Mouse (Mus musculus): Measurements from ENCODE around the gene Csmd2.

Gene Csmd2

DNA sequence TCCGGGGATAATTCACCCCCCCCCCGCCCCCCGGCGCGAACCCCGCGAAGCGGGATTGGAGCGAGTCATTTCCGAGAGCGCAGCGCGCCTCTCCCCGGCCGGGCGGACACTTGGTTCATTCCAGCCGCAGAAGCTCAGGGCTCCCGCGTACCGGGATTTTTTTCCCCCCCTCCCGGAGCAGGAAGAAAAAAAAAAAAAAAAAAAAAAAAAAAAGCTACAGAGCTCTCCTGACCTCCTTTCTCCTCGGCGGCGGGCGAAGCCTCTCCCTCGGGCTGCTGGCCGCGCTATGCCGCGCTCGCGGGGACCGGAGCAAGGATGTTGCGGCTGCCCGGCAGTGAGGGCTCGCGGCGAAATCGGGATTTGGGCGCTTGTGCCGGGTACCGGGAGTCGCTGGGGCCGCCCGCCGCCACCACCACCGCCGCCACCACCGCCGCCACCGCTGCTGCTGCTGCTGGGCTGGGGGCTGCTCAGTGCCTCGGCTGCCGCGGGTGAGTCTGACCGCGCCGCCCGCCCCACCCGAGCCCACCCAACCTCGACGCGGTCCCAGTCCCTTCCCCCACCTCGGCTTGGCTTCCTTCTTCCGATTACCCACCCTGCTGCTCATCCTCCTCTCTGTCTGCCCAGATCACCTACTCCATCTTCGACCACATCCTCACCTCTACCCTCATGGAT lies at the start of gene Csmd2:
TSS of gene Csmd2 (plus strand) at position 74 of the 672 bp plus-strand sequence.
- no peak for DNase-seq (ENCODE audit: low read depth, low spot score)

DNA sequence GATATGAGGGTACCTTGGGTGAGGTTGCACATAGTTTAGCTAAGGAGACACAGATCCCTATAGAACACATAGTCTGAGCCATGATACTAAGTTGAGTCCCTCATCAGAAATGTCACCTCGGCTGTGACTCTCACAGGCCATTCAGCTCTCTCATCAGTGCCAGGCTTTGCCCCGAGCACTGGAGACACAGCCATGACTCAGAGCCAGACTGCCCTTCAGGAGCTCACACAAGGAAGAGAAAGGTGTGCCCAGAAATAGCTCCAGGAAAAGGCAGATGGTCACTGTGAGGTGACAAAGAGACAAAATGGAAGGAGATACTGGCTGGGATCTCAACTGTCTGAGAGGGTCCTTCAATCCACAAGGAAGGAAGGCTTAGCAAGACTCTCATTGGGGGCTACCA lies 40.0 kb upstream of the Csmd2 start:
- no peak for DNase-seq (ENCODE audit: low read depth, low spot score)

DNA sequence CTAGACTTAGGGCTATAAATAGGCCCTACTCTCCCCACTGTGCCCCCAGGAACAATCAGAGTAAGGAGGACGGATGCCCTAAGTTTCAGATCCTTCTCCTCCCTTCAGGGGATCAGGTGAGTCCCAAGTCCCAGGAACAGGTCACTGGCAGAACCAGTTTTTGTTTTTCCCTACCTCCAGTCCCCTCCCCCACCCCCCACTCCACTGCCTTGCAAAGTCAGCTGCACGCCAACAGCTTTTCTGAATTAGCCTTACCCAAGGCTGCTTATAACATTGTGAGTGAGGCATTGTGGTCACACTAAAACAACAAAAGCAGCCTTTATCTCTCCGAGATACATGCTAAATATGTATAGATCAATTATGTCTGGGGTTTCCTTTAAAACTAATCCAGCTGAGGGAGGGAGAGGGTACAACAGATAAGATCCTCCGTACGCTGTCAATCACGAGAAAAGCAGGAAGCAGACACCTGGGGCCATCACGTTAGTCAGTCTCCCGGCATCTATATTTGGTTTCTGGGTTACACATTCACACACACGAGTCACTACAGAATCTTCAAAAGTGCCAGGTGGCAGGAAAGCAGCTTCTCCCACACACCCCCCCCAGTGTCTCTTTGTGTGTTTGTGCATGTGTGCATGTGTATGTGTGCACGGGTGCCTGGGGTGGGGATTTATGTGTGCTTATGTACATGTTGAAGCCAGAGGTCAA lies 34.5 kb upstream of the Csmd2 start:
- no peak for DNase-seq (ENCODE audit: low read depth, low spot score)

DNA sequence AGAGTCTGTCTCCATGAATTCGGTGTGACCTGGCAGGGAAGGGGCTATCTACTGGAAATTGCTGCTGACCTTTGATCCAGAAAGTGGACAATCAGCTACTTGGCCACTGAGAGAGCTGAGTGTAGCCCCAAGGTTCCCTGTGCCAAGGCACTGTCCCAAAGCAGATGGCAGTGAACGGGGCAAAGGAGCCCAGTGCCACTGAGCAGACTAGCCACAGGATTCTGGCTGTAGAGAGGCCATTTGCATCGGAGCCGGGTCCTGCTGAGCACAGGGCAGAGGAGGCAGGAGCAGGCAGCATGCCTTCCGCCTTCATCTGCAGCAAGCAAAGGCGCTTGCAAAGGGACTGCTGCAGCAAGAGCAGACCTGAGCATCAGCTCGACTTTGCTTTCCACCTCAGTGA lies 18.6 kb upstream of the Csmd2 start:
- no peak for DNase-seq (ENCODE audit: low read depth, low spot score)

DNA sequence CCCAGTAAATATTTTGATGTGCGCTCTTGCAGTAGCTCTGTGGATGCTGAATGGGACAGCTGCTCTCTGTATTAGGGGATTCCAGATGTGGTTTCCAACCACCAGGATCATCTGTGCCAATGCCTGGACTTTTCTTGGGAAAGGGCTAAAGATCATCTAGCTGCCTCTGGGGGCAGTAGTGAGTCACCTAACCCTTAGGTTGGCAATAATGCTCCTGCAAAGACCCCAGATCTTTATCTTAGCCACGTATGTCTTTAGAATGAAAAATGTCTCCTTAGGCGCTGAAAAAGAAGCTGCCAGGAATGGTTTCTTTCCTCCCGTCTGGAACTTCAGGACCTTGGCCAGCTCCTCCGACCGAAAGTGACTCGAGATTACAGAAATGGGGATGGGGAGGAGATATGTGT lies 17.6 kb upstream of the Csmd2 start:
- DNase-seq (ENCODE audit: low read depth, low spot score), result no peak

GRCm38 (mm10) chr4:127970901-127971868 lies 16.5 kb upstream of the Csmd2 start, which contains the start of gene CK137956:
Gene CK137956, minus strand, starts transcription at chr4:127970951.
- DNase-seq (ENCODE audit: low read depth, low spot score), result no peak

GRCm38 (mm10) chr4:127972976-127973375 lies 14.7 kb upstream of the Csmd2 start:
- DNase-seq (ENCODE audit: low read depth, low spot score), result no peak

- no peak for DNase-seq (ENCODE audit: low read depth, low spot score)
These were observed 6.5 kb upstream of the Csmd2 start for GRCm38 (mm10) chr4:127981125-127981524.

DNA sequence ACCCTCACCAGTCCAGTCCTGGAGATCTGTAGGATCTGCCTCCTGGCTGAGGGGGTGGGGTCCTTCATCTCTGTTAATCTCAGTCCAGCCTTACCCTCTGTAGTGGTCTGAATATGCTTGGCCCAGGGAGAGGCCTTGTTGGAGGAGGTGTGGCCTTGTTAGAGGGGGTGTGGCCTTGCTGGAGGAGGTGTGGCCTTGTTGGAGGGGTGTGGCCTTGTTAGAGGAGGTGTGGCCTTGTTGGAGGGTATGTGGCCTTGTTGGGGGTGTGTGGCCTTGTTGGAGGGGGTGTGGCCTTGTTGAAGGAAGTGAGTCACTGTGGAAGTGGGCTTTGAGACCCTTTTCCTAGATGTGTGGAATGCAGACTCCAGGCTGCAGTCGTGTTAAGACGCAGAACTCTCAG lies 3.2 kb upstream of the Csmd2 start:
- no peak for DNase-seq (ENCODE audit: low read depth, low spot score)

DNA sequence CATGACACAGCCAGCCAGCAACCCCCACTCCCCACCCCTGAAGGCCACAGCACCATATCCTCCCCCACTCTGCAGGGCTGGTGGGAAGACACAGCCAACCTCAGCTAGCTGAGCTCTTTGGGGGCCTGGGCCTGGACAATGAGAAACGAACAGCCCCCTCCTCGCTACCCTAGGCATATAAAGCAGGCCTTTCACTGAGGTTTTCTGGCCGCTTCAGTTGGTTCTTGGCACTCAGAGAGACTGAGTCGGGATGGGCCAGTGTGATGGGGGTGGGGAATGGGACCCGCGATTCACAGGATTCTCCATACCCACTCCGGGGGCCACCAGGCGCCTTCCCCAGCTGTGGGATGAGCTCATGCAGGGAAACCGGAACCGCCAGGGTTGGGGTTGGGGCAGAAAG lies 1.8 kb upstream of the Csmd2 start:
- no peak for DNase-seq (ENCODE audit: low read depth, low spot score)

DNA sequence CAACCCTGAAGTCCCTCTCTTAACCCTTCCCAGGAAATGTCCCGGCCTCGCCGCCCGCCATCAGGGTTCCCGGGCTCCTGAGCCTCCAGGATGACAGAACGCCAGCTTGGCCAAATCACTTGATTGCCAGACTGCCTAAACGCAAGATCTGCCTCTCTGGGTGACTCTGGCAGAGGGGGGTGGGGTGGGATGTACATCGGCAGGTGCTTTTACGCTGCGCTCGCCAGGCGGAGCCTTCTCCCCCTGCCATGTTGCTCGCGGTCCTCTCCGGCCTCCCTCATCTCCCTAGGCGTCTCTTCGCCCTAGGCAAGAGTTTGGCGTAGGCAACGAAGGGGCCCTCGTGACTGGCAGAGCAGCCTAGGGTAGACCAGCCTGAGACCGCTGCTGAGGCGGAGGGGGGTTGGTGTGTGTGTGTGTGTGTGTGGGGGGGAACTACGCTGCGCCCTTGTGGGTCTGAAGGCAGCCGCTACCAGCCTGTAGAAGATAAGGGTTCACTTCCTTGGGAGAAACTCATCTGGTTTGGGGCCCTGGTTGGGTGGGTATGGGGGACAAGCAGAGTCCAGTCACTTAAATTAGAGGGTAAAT lies 1.1 kb upstream of the Csmd2 start:
- DNase-seq (ENCODE audit: low read depth, low spot score), result no peak

GRCm38 (mm10) chr4:127987270-127987669 lies 387 bp upstream of the Csmd2 start:
- DNase-seq (ENCODE audit: low read depth, low spot score), result no peak

DNA sequence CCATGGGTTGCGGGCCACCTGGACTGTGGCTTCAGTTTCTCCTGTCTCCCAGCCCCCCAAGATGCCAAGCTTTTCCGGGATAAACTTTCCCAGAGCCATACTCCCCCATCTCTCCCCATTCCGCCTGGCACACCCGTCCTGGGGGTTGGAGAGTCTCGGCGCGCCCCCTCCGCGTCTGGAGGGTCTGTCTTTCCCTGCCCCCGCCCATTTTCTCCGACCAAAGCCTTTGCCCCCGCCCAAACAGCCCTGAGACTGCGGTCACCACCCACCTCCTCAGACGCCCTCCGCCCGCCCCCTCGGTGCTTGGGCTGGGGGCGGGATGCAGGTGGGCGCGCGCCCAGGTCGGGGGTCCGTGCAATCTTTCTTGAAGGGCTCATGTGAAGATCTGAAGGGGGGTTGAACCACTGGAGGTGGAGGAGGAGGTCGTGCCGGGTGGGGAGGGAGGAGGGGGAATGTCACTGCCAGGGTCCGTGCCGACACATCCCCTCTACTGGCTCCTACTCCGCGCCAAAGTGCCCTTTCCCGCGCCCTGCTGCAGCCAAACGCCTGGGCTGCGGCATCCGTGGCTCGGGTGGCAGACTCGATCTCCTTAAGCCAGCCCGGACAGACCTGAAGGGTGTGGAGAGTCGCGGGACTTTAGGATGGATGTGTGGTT lies 996 bp downstream of the Csmd2 start:
- no peak for DNase-seq (ENCODE audit: low read depth, low spot score)

GRCm38 (mm10) chr4:127989347-127989995 lies 1.8 kb downstream of the Csmd2 start:
- DNase-seq (ENCODE audit: low read depth, low spot score), result no peak

- DNase-seq (ENCODE audit: low read depth, low spot score), result no peak
These were observed 11.6 kb downstream of the Csmd2 start for GRCm38 (mm10) chr4:127999281-127999680.

GRCm38 (mm10) chr4:128002638-128003101 lies 15.0 kb downstream of the Csmd2 start:
- DNase-seq (ENCODE audit: low read depth, low spot score), result no peak

DNA sequence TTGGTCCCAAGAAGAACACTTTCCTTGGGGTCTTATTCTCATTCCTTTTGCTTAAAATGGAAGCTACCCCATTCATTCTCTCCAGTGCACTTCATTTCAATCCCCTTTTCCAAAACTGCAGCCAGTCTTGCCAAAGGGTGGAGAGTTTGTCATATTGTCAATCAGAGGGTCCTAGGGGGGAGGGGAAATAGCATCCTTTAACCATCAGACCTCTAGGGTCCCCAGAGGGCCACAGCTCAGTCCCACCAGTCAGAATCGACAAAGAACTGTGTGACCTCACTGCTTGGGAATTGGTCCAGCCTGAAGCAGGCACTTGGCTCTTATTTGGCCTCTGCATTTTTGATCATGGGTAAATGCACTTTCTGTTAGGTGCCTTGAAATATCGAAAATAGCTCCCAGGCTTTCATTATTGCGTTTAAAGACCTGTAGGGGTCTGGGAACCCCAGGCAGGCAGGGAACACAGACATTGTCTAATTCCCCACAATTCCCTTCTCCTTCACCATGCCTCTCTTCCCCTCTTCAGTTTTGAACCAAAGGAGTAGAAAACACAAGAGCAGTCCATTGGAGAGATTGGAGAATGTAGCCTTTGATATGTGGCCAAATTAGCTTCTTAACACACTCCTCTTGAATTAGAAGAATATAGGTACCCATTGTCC lies 17.3 kb downstream of the Csmd2 start:
- no peak for DNase-seq (ENCODE audit: low read depth, low spot score)

DNA sequence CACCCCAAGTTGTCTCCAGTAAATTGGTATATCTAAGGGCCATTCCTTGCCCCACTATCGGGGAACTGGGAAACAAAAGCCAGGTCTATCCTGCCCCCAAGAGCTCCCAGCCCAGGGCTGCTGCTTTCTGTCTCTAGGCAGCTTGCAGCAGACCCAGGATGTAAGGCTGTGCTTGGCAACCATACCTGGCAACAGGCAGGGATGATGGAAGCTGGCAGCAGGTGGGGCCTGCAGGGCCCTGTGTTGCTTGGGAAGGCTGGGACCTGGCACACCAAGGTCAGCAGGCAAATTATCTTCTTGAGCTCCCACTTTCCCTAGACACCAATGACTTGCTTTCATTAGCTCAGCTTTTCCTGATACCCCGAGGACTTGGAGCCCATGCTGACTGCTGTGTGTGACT lies 31.8 kb downstream of the Csmd2 start:
- DNase-seq (ENCODE audit: low read depth, low spot score), result no peak

DNA sequence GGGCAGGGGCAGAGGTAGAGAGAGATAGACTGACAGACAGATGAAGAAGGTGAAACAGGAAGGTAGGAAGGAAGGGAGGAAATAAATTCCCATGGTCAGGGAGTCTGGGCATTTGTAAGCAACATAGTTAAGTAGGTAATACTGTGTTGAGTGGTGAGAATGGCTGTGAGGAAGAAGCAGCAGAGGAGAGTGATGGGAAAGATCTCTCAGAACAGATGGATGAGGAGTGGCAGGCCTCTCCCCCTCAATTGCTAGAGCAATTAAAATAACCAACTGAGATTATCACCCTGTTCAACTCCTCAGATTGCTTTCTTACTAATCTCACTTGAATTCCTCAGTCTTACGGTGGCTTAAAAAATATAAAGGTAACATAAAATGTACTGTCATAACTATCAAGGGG lies 40.6 kb downstream of the Csmd2 start:
- no peak for DNase-seq (ENCODE audit: low read depth, low spot score)

DNA sequence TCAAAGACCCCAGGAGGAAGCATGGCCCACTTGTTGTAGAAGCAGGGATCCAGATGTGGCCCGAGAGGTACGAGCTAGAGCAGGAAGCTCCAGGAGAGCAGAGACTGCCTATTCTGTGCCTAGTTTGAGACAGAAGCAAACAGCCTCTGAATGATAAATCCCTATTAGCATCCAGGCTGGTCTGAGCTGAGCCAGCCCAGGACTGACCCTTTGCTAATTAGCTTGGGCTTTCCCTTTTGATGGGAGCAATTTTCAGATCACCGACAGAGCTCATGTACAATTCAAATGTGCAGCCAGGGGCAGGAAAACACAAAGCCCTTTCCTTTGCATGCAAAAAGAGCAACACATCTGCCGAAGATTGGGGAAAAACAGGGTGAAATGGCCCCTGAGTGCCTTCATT lies 54.2 kb downstream of the Csmd2 start:
- no peak for DNase-seq (ENCODE audit: low read depth, low spot score)
